ENCODE assay signal across 16 mouse cellular contexts in genomic region chr4:151893241-151893640, GRCm38 (mm10). TPM values are rescaled to one million over a fixed set of nuclear protein-coding genes. Genes with fewer than 3 reads are reported as not detected.
DNase-seq lines count a peak whose midpoint lies in the region; ATAC-seq and TF ChIP-seq lines count a peak whose summit lies in the region.
"Had no signal": no experiment of that assay in that cellular context is flagged by ENCODE, and none has a peak within 500 bp of the region (broad histone marks: within the 10 kb centered on the region; RNA-seq: fewer than 3 reads in every experiment).

No protein-coding gene starts in this region.

- TF ChIP-seq POLR2A in embryonic fibroblast, embryonic 13.5 days (IDR thresholded peaks at IDR 0.05; ENCODE audit: low read depth, low read length) = no peak

- H3K27ac ChIP-seq in lung, embryonic 14.5 days (ENCODE audit: low read depth) = no peak overlapping the region
- no peak overlapping the region for H3K27ac ChIP-seq in embryonic fibroblast, embryonic 13.5 days (ENCODE audit: insufficient read depth, low read length)
- H3K27ac ChIP-seq in embryonic facial prominence, embryonic 10.5 days (replicated peaks) = no peak overlapping the region
- H3K27ac ChIP-seq: heart, embryonic 10.5 days; intestine, embryonic 15.5 days; macrophage; neural tube, embryonic 13.5 days had no signal

- H3K4me2 ChIP-seq in lung, embryonic 14.5 days = no peak overlapping the region
- H3K4me2 ChIP-seq: intestine, embryonic 15.5 days; neural tube, embryonic 13.5 days had no signal

- 0 out of 2 replicates have a peak, but pooled peaks cover 4% of the 10 kb centered on the region for H3K9me3 ChIP-seq in lung, embryonic 14.5 days (ENCODE audit: low read depth, low read length)
- 0 out of 2 replicates have a peak, but pooled peaks cover 7% of the 10 kb centered on the region for H3K9me3 ChIP-seq in embryonic facial prominence, embryonic 10.5 days
- H3K9me3 ChIP-seq: intestine, embryonic 15.5 days; neural tube, embryonic 13.5 days had no signal

- TF ChIP-seq CTCF in lung, embryonic 14.5 days (IDR thresholded peaks at IDR 0.05; ENCODE audit: low read depth) = peak; percentile 40
- 0 out of 2 replicates have a peak, but pooled peaks have one; percentile 4 for TF ChIP-seq CTCF in embryonic fibroblast, embryonic 13.5 days (IDR thresholded peaks at IDR 0.05; ENCODE audit: borderline replicate concordance, insufficient read depth, low read length)

- no peaks in the 10 kb centered on the region for H3K27me3 ChIP-seq in lung, embryonic 14.5 days (ENCODE audit: insufficient read depth, low read length)
- no peaks in the 10 kb centered on the region for H3K27me3 ChIP-seq in embryonic facial prominence, embryonic 10.5 days (replicated peaks; ENCODE audit: low read depth, poor library complexity, severe bottlenecking)
- H3K27me3 ChIP-seq: intestine, embryonic 15.5 days; neural tube, embryonic 13.5 days had no signal

- H3K36me3 ChIP-seq in lung, embryonic 14.5 days (ENCODE audit: insufficient read depth) = no peaks in the 10 kb centered on the region
- H3K36me3 ChIP-seq in embryonic facial prominence, embryonic 10.5 days (replicated peaks) = no peaks in the 10 kb centered on the region
- H3K36me3 ChIP-seq: heart, embryonic 10.5 days; intestine, embryonic 15.5 days; neural tube, embryonic 13.5 days had no signal

- no peak overlapping the region for H3K9ac ChIP-seq in lung, embryonic 14.5 days
- H3K9ac ChIP-seq: intestine, embryonic 15.5 days; neural tube, embryonic 13.5 days had no signal

- H3K4me1 ChIP-seq in lung, embryonic 14.5 days (ENCODE audit: insufficient read depth) = no peaks in the 10 kb centered on the region
- no peaks in the 10 kb centered on the region for H3K4me1 ChIP-seq in embryonic fibroblast, embryonic 13.5 days (ENCODE audit: control insufficient read depth, insufficient read depth, low read length)
- H3K4me1 ChIP-seq in embryonic facial prominence, embryonic 10.5 days = no peaks in the 10 kb centered on the region; the same call in 1 of the 2 replicates
- H3K4me1 ChIP-seq: heart, embryonic 10.5 days; intestine, embryonic 15.5 days; neural tube, embryonic 13.5 days had no signal

- no peak overlapping the region for H3K4me3 ChIP-seq in lung, embryonic 14.5 days (ENCODE audit: low read depth, low read length)
- no peak overlapping the region for H3K4me3 ChIP-seq in embryonic fibroblast, embryonic 13.5 days (ENCODE audit: insufficient read depth, low read length)
- no peak overlapping the region for H3K4me3 ChIP-seq in embryonic facial prominence, embryonic 10.5 days
- H3K4me3 ChIP-seq: heart, embryonic 10.5 days; intestine, embryonic 15.5 days; neural tube, embryonic 13.5 days had no signal

- ATAC-seq in lung, embryonic 14.5 days (ENCODE audit: insufficient read depth) = no peak
- ATAC-seq: forebrain, embryonic 14.5 days; intestine, embryonic 15.5 days had no signal

- 61% methylated on average over 6 of the region's 6 CpGs for WGBS in lung, embryonic 14.5 days
- 79% methylated on average over 6 of the region's 6 CpGs for WGBS in embryonic facial prominence, embryonic 10.5 days

- peak; percentile 17 for DNase-seq in kidney, adult 9 months
- DNase-seq in kidney, adult 18-20 months = no peak
- peak; percentile 14 for DNase-seq in lung, embryonic 14.5 days
- DNase-seq in lung, postnatal 4 days = no peak
- peak; percentile 12 for DNase-seq in NIH3T3 (ENCODE audit: low read depth)
- no peak for DNase-seq in thymus, postnatal 0 days (ENCODE audit: low spot score)
- DNase-seq in embryonic facial prominence, embryonic 10.5 days (ENCODE audit: low spot score) = no peak
- DNase-seq: cerebellum, adult 18-20 months; gastrocnemius, postnatal 10 days; spleen, adult 18-20 months had no signal

RNA-seq across cellular contexts. Expression of gene Camta1, which starts 31.6 kb away (rescaled TPM):
- 87.5 and 96.8 TPM in 2 replicates for polyA plus RNA-seq in lung, embryonic 14.5 days (2014; fragmentation: Nextera tagmentation; extraction: Ambion mirVana)
- polyA plus RNA-seq in embryonic fibroblast, embryonic 13.5 days (2011; ENCODE audit: insufficient read length, low read depth, missing spikeins) = 46.5 and 53.4 TPM in 2 replicates
- polyA plus RNA-seq in thymus, postnatal 0 days (2015; fragmentation: Nextera tagmentation; extraction: Ambion mirVana) = 104 and 122 TPM in 2 replicates
- polyA plus RNA-seq in embryonic facial prominence, embryonic 10.5 days (2016; fragmentation: Nextera tagmentation; extraction: Ambion mirVana) = 104 and 110 TPM in 2 replicates

RNA-seq across cellular contexts. Expression of gene Dnajc11, which starts 40.2 kb away (rescaled TPM):
- polyA plus RNA-seq in lung, embryonic 14.5 days (2014; fragmentation: Nextera tagmentation; extraction: Ambion mirVana) = 65.9 and 66.6 TPM in 2 replicates
- 45.2 and 47.8 TPM in 2 replicates for polyA plus RNA-seq in embryonic fibroblast, embryonic 13.5 days (2011; ENCODE audit: insufficient read length, low read depth, missing spikeins)
- polyA plus RNA-seq in thymus, postnatal 0 days (2015; fragmentation: Nextera tagmentation; extraction: Ambion mirVana) = 47.2 and 48.3 TPM in 2 replicates
- polyA plus RNA-seq in embryonic facial prominence, embryonic 10.5 days (2016; fragmentation: Nextera tagmentation; extraction: Ambion mirVana) = 113 and 121 TPM in 2 replicates

Comparison
In these comparisons a context has a peak if more than half of its experiments do, and no peak if none do; other contexts are left out.
1. DNase-seq: peak in kidney, adult 9 months (single experiment), lung, embryonic 14.5 days (single experiment) and NIH3T3 (single experiment); none in kidney, adult 18-20 months (single experiment), lung, postnatal 4 days (0 of 2), thymus, postnatal 0 days (single experiment) and embryonic facial prominence, embryonic 10.5 days (single experiment).